Mouse (Mus musculus): Measurements from ENCODE around the gene Scamp5. TPM values are rescaled to one million over a fixed set of nuclear protein-coding genes. Genes with fewer than 3 reads are reported as not detected.
A peak's percentile ranks its signal among the peaks of the same experiment; 100 is the strongest.

Scamp5 gene
- polyA plus RNA-seq, 1 experiment from 2014 or later: 18.3 TPM

DNA sequence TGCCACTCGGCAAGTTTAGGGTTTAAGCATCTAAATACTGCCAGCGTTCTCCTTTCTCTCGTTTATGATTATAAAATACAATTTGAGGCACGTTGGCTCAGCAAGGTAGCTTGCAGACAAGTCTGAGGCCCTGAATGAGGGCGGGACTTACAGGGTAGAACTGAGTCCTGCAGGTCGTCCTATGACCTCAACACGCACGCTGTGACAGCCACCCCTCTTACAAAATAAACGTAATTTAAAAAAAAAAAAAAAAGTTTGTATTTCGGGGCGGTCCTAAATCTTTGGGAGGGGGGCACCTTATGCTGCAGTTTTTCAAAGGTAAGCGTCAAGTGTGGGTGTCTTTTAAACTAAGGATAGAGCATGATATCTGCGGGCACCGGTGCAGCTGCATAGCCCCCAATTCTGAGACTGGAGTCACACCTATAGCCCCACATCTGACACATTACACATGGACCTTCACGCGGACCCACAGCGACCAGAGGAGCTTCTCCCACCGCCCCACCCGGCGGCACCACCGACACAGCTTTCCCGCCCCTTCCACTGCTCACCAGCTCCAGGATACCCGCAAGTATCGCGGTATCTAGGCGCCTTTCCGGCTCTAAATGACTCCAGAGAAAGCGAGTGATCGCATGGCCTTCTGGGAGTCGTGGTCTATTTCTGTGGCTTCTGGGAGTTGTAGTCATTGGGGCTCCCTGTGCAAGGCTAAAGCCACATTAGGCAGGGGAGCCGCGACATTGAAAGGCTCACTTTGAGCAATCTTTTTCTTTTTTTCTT, 28.2 kb downstream of the Scamp5 start, which contains the start of gene Ppcdc:
Gene Ppcdc (minus strand): TSS at position 603 of the 774 bp plus-strand sequence.
- Histone ChIP-seq H3K27me3 (ENCODE audit: control insufficient read depth, insufficient read depth, low read length) (no peaks in the 10 kb centered on the region), H3K9ac (ENCODE audit: low read depth, low read length) (peak within 1 kb of the TSS; percentile 69), H3K36me3 (ENCODE audit: control insufficient read depth, insufficient read depth, low read length) (no peaks in the 10 kb centered on the region), H3K9me3 (ENCODE audit: control insufficient read depth, low read length) (no peaks in the 10 kb centered on the region), H3K4me1 (replicated peaks; ENCODE audit: control insufficient read depth, insufficient read depth, low read length) (no peaks in the 10 kb centered on the region), H3K27ac (ENCODE audit: low read depth, low read length) (no peak within 1 kb of the TSS), H3K4me3 (ENCODE audit: low read depth, low read length) (peak within 1 kb of the TSS; percentile 49), H3K4me2 (replicated peaks; ENCODE audit: low read depth, low read length) (peak within 1 kb of the TSS; percentile 66)
- ATAC-seq (ENCODE audit: low FRiP score) (peak; percentile 96), DNase-seq (ENCODE audit: low spot score) (peak; percentile 93)
- 5% methylated on average over 32 of the region's 32 CpGs for WGBS

DNA sequence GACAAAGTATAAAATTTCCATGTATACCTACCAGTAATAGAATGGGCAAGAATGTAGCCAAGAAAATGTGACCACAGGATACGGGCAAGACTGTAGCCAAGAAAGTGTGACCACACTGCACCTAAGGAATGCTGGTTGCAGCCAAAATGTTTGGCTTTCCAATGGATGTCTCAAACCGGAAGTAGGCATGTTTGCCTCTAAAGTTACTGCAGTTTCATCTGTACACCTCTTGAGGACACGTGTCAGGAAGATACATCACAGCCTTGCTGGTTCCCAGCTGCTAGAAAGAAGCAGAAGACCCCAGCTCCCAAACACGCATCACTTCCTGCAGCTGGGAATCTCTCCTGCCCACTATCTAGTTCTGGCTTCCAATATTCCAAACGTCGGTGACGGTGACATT, 28.8 kb downstream of the Scamp5 start:
- Histone ChIP-seq H3K9ac (ENCODE audit: low read depth, low read length) (peak overlapping the region; percentile 69), H3K36me3 (ENCODE audit: control insufficient read depth, insufficient read depth, low read length) (no peaks in the 10 kb centered on the region), H3K4me1 (replicated peaks; ENCODE audit: control insufficient read depth, insufficient read depth, low read length) (no peaks in the 10 kb centered on the region), H3K4me3 (ENCODE audit: low read depth, low read length) (peak overlapping the region; percentile 49), H3K9me3 (ENCODE audit: control insufficient read depth, low read length) (no peaks in the 10 kb centered on the region), H3K4me2 (replicated peaks; ENCODE audit: low read depth, low read length) (peak overlapping the region; percentile 66), H3K27ac (ENCODE audit: low read depth, low read length) (no peak overlapping the region), H3K27me3 (ENCODE audit: control insufficient read depth, insufficient read depth, low read length) (no peaks in the 10 kb centered on the region)
- peak; percentile 14 for DNase-seq (ENCODE audit: low spot score)
- WGBS: 60% methylated on average over 7 of the region's 7 CpGs
- ATAC-seq (ENCODE audit: low FRiP score): no peak

DNA sequence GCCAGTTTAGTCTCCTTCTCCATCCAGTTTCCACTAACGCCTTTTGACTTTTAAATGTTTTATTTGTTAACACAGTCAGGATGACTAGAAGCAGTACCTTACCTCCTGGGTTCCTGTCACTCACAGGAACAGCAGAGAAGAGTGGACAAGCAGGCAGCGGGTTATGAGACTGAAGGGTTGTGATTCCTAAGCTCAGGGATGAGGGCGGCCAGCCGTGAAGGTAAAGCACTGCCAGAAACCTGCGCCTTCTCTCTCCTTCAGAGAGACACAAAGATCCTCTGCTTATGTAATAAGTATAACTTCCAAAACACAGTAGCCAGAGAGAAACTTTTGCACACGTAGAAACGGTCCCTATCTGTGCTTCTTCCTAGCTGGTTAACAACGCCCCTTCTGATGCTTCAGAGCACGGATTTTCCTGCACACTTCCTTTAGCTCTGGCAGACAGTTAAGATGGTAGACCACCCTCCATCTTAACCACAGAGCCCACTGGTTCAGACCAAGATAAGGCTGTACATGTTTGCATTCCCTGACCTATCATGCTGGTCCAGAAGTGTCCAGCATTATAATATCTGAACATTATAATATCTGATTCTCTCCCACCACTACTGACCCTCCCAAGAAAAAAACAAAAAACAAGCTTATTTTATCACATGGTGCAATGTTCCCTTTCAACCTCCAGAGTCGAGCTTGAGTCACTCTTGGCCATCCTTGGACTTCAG, 29.8 kb downstream of the Scamp5 start:
- no peaks in the 10 kb centered on the region for H3K36me3 ChIP-seq (ENCODE audit: control insufficient read depth, insufficient read depth, low read length)
- H3K4me1 ChIP-seq (replicated peaks; ENCODE audit: control insufficient read depth, insufficient read depth, low read length): 0 out of 2 replicates have a peak, but pooled peaks cover 2% of the 10 kb centered on the region
- no peak overlapping the region for H3K9ac ChIP-seq (ENCODE audit: low read depth, low read length)
- H3K27ac ChIP-seq (ENCODE audit: low read depth, low read length): no peak overlapping the region
- ATAC-seq (ENCODE audit: low FRiP score): no peak
- H3K27me3 ChIP-seq (ENCODE audit: control insufficient read depth, insufficient read depth, low read length): no peaks in the 10 kb centered on the region
- no peak overlapping the region for H3K4me3 ChIP-seq (ENCODE audit: low read depth, low read length)
- WGBS: 82% methylated on average over 10 of the region's 10 CpGs
- no peak overlapping the region for H3K4me2 ChIP-seq (replicated peaks; ENCODE audit: low read depth, low read length)
- DNase-seq (ENCODE audit: low spot score): no peak
- H3K9me3 ChIP-seq (ENCODE audit: control insufficient read depth, low read length): no peaks in the 10 kb centered on the region

DNA sequence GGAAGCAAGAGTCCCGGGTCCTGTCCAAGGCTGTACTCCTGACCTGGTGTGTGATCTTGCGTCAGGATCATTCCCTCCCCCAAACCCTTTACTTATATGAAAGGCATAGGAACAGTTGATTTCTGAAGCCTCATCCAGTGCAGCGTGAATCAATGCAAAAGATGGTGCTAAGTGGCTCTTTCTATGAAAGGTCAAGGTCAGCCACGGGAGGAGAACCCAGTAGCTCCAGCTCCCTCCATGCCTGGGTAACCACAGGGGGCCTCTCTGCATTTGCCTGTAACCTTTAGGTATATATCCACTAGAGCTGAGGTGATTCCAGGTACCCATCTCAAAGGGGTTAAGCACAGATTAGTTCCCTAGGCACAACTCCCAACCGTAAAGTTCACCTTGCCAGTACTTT, 31.7 kb downstream of the Scamp5 start:
- H3K36me3 ChIP-seq (ENCODE audit: control insufficient read depth, insufficient read depth, low read length): no peaks in the 10 kb centered on the region
- no peaks in the 10 kb centered on the region for H3K27me3 ChIP-seq (ENCODE audit: control insufficient read depth, insufficient read depth, low read length)
- WGBS: 80% methylated on average over 5 of the region's 5 CpGs
- H3K9me3 ChIP-seq (ENCODE audit: control insufficient read depth, low read length): no peaks in the 10 kb centered on the region
- no peak overlapping the region for H3K9ac ChIP-seq (ENCODE audit: low read depth, low read length)
- no peak overlapping the region for H3K27ac ChIP-seq (ENCODE audit: low read depth, low read length)
- H3K4me1 ChIP-seq (replicated peaks; ENCODE audit: control insufficient read depth, insufficient read depth, low read length): 0 out of 2 replicates have a peak, but pooled peaks cover 2% of the 10 kb centered on the region
- ATAC-seq (ENCODE audit: low FRiP score): no peak
- DNase-seq (ENCODE audit: low spot score): no peak
- no peak overlapping the region for H3K4me3 ChIP-seq (ENCODE audit: low read depth, low read length)
- H3K4me2 ChIP-seq (replicated peaks; ENCODE audit: low read depth, low read length): no peak overlapping the region

DNA sequence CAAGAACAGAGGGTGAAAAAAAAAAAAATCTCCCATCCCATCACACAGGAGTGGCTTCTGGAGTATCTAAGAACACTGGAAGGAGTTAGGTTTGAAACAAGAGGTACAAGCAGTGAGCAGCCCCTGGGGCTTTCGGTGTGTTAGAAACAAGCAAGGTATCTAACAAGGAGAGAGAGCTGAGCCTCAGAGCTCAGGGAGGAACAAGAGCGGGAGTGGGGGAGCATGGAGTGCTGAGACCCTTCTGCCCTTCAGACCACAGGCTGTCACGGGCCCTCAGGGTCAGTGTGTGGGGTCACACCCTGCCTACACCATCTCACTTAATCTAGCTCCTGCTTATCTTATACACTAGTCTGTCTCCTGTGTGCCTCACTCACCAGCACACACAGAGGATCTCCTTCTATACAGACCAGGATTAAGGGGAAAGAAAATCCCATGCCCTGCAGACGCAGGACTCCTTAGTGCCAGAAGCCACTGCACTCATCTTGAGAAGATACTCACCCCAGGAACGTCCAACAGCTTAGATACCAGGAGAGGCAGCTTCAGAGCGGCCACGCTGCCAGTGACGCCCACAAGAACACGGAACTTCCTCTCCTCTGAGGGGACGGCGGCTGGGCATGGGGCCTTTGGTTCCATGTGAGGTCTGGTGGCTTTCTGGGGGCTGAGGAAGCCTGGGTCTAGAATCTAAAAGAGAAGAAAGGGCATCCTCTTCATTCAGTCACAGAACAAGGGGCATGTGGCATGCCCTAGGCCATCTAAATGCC, 33.3 kb downstream of the Scamp5 start:
- no peaks in the 10 kb centered on the region for H3K9me3 ChIP-seq (ENCODE audit: control insufficient read depth, low read length)
- H3K4me3 ChIP-seq (ENCODE audit: low read depth, low read length): no peak overlapping the region
- no peak overlapping the region for H3K27ac ChIP-seq (ENCODE audit: low read depth, low read length)
- WGBS: 93% methylated on average over 11 of the region's 11 CpGs
- H3K4me2 ChIP-seq (replicated peaks; ENCODE audit: low read depth, low read length): no peak overlapping the region
- no peaks in the 10 kb centered on the region for H3K36me3 ChIP-seq (ENCODE audit: control insufficient read depth, insufficient read depth, low read length)
- H3K4me1 ChIP-seq (replicated peaks; ENCODE audit: control insufficient read depth, insufficient read depth, low read length): 0 out of 2 replicates have a peak, but pooled peaks cover 2% of the 10 kb centered on the region
- H3K9ac ChIP-seq (ENCODE audit: low read depth, low read length): no peak overlapping the region
- no peaks in the 10 kb centered on the region for H3K27me3 ChIP-seq (ENCODE audit: control insufficient read depth, insufficient read depth, low read length)
- ATAC-seq (ENCODE audit: low FRiP score): no peak
- DNase-seq (ENCODE audit: low spot score): no peak

DNA sequence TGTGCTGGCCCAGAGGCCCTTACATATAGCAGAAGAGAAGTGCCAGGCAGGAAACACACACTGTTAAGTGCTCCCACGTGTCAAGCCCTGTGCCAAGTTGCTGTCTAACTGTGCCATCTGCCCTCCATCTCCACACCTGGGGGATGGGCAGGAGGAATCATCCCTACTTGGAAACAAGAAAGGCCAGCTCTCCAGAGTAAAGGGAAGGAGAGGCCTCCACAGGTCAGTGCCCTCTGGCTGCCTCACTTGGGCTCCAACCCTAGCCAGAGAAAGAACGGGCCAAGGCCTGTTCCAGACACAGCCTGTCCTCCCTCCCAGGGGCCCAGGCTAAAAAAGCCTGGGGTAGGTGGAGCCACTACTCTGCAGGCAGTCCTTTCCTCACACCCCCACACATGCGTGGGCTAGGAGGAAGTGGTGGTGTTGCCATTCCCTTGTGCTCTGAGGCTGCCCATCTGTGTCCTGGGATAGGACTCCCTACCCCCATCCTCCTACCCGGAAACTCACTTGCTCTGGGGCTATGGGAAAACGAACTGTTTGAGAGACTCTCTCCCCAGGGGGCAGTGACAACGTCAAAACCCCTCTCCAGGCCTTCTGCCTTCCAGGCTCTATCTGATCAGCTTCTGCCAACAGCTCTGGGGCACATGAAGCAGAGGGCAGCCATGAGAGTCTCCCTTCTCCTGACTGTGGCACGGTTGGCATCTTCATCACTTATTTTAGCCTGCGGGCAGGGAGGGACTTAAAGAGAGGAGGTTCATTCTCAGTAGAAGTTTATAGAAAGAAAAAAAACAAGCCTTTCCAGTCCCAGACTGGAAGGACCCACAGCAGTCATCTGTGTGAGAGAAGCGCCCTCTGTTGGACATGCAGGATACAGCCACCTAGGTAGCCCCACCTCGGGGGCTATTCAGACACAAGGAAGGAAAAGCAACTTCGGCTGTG, 34.5 kb downstream of the Scamp5 start:
- ATAC-seq (ENCODE audit: low FRiP score): no peak
- H3K27ac ChIP-seq (ENCODE audit: low read depth, low read length): 0 out of 2 replicates have a peak overlapping the region, but pooled peaks have one; percentile 4
- WGBS: 18% methylated on average over 11 of the region's 11 CpGs
- H3K4me3 ChIP-seq (ENCODE audit: low read depth, low read length): no peak overlapping the region
- no peak overlapping the region for H3K4me2 ChIP-seq (replicated peaks; ENCODE audit: low read depth, low read length)
- H3K4me1 ChIP-seq (replicated peaks; ENCODE audit: control insufficient read depth, insufficient read depth, low read length): 0 out of 2 replicates have a peak, but pooled peaks cover 2% of the 10 kb centered on the region
- H3K36me3 ChIP-seq (ENCODE audit: control insufficient read depth, insufficient read depth, low read length): no peaks in the 10 kb centered on the region
- no peaks in the 10 kb centered on the region for H3K27me3 ChIP-seq (ENCODE audit: control insufficient read depth, insufficient read depth, low read length)
- no peak overlapping the region for H3K9ac ChIP-seq (ENCODE audit: low read depth, low read length)
- H3K9me3 ChIP-seq (ENCODE audit: control insufficient read depth, low read length): no peaks in the 10 kb centered on the region
- DNase-seq (ENCODE audit: low spot score): peak; percentile 82

DNA sequence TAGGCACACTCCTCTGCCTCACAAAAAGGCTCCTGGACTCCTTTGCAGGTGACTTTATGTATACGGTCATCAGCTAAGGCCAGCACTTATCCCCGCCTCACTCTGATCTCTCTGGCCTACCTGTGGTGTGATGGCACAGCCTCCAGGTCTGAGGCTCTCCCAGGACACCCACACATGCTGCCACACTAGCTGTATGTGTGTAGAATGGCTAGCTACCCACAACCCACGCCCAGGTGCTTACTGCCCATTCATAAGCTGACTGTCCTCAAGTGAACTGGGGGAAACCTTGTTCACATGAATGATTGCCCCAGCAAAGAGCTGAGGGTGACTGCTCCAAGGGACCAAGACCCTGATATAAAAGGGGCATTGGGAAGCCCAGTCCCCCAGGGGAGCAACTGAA, 35.4 kb downstream of the Scamp5 start:
- Histone ChIP-seq H3K36me3 (ENCODE audit: control insufficient read depth, insufficient read depth, low read length) (no peaks in the 10 kb centered on the region), H3K27me3 (ENCODE audit: control insufficient read depth, insufficient read depth, low read length) (no peaks in the 10 kb centered on the region), H3K4me2 (replicated peaks; ENCODE audit: low read depth, low read length) (no peak overlapping the region), H3K9me3 (ENCODE audit: control insufficient read depth, low read length) (no peaks in the 10 kb centered on the region), H3K27ac (ENCODE audit: low read depth, low read length) (no peak overlapping the region), H3K4me1 (replicated peaks; ENCODE audit: control insufficient read depth, insufficient read depth, low read length) (0 out of 2 replicates have a peak, but pooled peaks cover 2% of the 10 kb centered on the region), H3K9ac (ENCODE audit: low read depth, low read length) (no peak overlapping the region), H3K4me3 (ENCODE audit: low read depth, low read length) (no peak overlapping the region)
- WGBS: 82% methylated on average over 3 of the region's 3 CpGs
- DNase-seq (ENCODE audit: low spot score) (no peak), ATAC-seq (ENCODE audit: low FRiP score) (no peak)

DNA sequence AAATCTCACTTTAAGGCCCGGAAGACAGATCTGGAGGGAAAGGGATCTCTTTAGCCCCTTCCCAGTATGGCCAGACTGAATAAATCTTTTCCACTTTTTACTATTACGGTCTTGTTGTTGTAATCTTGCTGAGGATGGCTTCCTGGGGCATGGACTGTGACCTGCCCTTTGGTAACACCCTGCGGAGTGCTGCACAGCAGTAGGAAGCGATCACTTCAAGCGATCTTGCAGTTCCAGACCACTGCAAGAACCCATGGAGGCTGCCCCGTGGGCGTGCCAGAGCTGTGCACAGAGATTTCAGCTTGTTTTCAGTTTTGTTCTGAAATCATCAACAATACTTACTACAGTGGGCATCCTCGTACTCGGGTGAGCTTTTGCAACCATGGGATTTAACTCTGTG, 36.7 kb downstream of the Scamp5 start:
- H3K36me3 ChIP-seq (ENCODE audit: control insufficient read depth, insufficient read depth, low read length): no peaks in the 10 kb centered on the region
- H3K9me3 ChIP-seq (ENCODE audit: control insufficient read depth, low read length): no peaks in the 10 kb centered on the region
- H3K4me3 ChIP-seq (ENCODE audit: low read depth, low read length): no peak overlapping the region
- H3K9ac ChIP-seq (ENCODE audit: low read depth, low read length): no peak overlapping the region
- DNase-seq (ENCODE audit: low spot score) (no peak), ATAC-seq (ENCODE audit: low FRiP score) (no peak)
- H3K4me1 ChIP-seq (replicated peaks; ENCODE audit: control insufficient read depth, insufficient read depth, low read length): 0 out of 2 replicates have a peak, but pooled peaks cover 2% of the 10 kb centered on the region
- WGBS: 33% methylated on average over 9 of the region's 9 CpGs
- no peaks in the 10 kb centered on the region for H3K27me3 ChIP-seq (ENCODE audit: control insufficient read depth, insufficient read depth, low read length)
- no peak overlapping the region for H3K27ac ChIP-seq (ENCODE audit: low read depth, low read length)
- H3K4me2 ChIP-seq (replicated peaks; ENCODE audit: low read depth, low read length): no peak overlapping the region
